Mouse (Mus musculus) liver, embryonic 14.5 days (tissue): ENCODE measurements at regions not wholly inside any gene's neighbourhood (a gene's known extent, or its start where the extent isn't known, plus 50 kb on each side); places are given as distances from the start of the nearest gene placed in this dataset.

Experiments
- ATAC-seq: fragments of 200-750 bp; cut with Nextera tagmentation; 2 replicates; pipeline ENCODE4 v1.8.0; 2017; ENCODE audit warnings: moderate number of reproducible peaks, mild to moderate bottlenecking, moderate library complexity; ENCODE audit not compliant: insufficient read depth
- DNase-seq, 3 experiments: peaks; one replicate each; pipeline ENCODE4 v3.0.0-alpha.2; 2012 to 2013; ENCODE audit warnings: low read depth in 3 of 3, low spot score in 3 of 3
- H3K27ac ChIP-seq: fragments of 300-500 bp; sonication (generic); 2 replicates; pipeline ENCODE4 v1.5.1; 2014; ENCODE audit warnings: moderate library complexity, mild to moderate bottlenecking, control low read depth, inconsistent platforms
- H3K27me3 ChIP-seq: fragments of 300-500 bp; sonication (generic); 2 replicates; pipeline ENCODE4 v1.6.1; 2014; ENCODE audit warnings: mild to moderate bottlenecking, low read length, moderate library complexity; ENCODE audit not compliant: control insufficient read depth, insufficient read depth
- H3K36me3 ChIP-seq: fragments of 300-500 bp; sonication (generic); replicated peaks from 2 replicates; pipeline ENCODE4 v1.6.1; 2014; ENCODE audit warnings: low read depth; ENCODE audit not compliant: control insufficient read depth, insufficient read depth
- H3K4me1 ChIP-seq, 2 experiments: fragments of 200-500 bp in 1 of 2; fragments of 300-500 bp in 1 of 2; sonication (generic) in 1 of 2; replicated peaks; 2 replicates each; pipeline ENCODE4 v1.6.1; 2012 to 2014; ENCODE audit warnings: antibody characterized with exemption in 1 of 2, inconsistent platforms in 1 of 2, low read length in 1 of 2; ENCODE audit not compliant: control insufficient read depth in 2 of 2, insufficient read depth in 2 of 2
- H3K4me2 ChIP-seq: fragments of 300-500 bp; sonication (generic); 2 replicates; pipeline ENCODE4 v1.6.1; 2014; ENCODE audit warnings: low read depth, mild to moderate bottlenecking, control low read depth, moderate library complexity
- H3K4me3 ChIP-seq, 2 experiments: fragments of 200-500 bp in 1 of 2; fragments of 300-500 bp in 1 of 2; sonication (generic) in 1 of 2; 2 replicates each; pipeline ENCODE4 v1.5.1; 2012 to 2014; ENCODE audit warnings: low read depth in 2 of 2, low read length in 2 of 2, mild to moderate bottlenecking in 2 of 2, control low read depth in 1 of 2, inconsistent platforms in 1 of 2, moderate library complexity in 1 of 2; ENCODE audit not compliant: insufficient read depth in 1 of 2
- H3K9ac ChIP-seq: fragments of 300-500 bp; sonication (generic); replicated peaks from 2 replicates; pipeline ENCODE4 v1.6.1; 2014; ENCODE audit warnings: mild to moderate bottlenecking, control low read depth, moderate library complexity
- H3K9me3 ChIP-seq: fragments of 300-500 bp; sonication (generic); 2 replicates; pipeline ENCODE4 v1.6.1; 2016; ENCODE audit warnings: low read length, mixed read lengths; ENCODE audit not compliant: control insufficient read depth
- CTCF ChIP-seq: IDR thresholded peaks from 2 replicates; pipeline ENCODE4 v1.5.1; 2016; ENCODE audit warnings: antibody characterized with exemption, low read depth, control low read depth
- EP300 ChIP-seq: IDR thresholded peaks from 2 replicates; pipeline ENCODE4 v1.6.1; 2016; ENCODE audit warnings: antibody characterized with exemption, low read depth
- WGBS: fragments of 180-500 bp; shearing (Covaris S2); extraction: QIAGEN DNeasy Blood & Tissue Kit; methylation state at CpG from one replicate; pipeline ENCODE4 v1.1.7; 2014; ENCODE audit not compliant: insufficient replicate concordance; 5-methylcytosine and 5-hydroxymethylcytosine counted together

DNA sequence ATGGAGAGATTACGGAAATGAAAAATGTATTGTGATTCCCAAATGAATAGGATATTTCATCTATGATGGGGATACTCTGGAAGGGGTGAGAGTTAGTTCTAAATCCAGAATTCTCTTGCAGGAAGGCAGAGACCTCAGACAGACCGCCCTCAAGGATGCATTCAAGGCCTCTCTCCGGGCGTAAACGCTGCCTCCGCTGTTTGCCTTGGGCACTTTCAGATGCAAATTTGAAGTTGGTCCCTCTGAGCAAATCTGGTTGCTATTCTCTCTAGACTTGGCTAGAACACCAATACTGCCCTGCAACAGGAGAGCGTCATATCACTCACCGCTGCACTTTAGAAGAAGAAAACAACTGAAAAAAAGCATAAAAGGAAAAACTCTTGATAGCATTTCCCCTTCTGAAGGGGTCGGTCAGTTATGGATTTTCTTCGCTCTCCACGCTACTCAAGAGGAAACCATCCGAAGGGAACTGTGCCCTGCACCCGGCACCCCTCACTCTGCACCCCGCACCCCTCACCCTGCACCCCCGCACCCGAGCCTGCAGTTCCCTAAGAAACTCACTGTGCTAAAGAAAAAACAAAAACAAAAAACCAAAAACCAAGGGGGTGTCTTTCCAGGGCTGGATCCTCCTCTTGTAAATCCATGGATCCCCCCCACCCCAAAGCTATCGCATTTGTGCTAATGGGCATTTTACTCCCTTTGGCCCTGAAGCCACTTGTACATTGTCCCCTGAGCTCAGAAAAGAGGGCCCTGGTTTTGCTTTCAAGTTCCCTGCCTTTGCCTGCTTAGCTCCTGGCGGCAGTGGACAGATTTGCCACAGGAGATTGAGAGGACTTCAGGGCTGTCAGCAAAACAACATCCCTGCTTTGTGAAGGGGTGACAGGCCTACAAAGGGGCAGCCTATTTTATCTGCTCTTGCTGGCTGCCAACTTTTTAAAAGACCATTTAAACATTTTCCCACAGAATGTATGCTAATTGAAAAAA is 99.9 kb upstream of the Mark1 start:
- no peaks in the 10 kb centered on the region for H3K9me3 ChIP-seq
- no peak overlapping the region for H3K9ac ChIP-seq
- no peak overlapping the region for H3K4me2 ChIP-seq
- no peaks in the 10 kb centered on the region for H3K4me1 ChIP-seq
- no peak overlapping the region for H3K27ac ChIP-seq
- TF ChIP-seq EP300 (no peak), CTCF (no peak)
- H3K36me3 ChIP-seq = no peaks in the 10 kb centered on the region
- DNase-seq (no peak), ATAC-seq (no peak)
- no peak overlapping the region for H3K4me3 ChIP-seq
- no peaks in the 10 kb centered on the region; the same call in 1 of the 2 replicates for H3K27me3 ChIP-seq
- 34% methylated on average over 18 of the region's 18 CpGs for WGBS

DNA sequence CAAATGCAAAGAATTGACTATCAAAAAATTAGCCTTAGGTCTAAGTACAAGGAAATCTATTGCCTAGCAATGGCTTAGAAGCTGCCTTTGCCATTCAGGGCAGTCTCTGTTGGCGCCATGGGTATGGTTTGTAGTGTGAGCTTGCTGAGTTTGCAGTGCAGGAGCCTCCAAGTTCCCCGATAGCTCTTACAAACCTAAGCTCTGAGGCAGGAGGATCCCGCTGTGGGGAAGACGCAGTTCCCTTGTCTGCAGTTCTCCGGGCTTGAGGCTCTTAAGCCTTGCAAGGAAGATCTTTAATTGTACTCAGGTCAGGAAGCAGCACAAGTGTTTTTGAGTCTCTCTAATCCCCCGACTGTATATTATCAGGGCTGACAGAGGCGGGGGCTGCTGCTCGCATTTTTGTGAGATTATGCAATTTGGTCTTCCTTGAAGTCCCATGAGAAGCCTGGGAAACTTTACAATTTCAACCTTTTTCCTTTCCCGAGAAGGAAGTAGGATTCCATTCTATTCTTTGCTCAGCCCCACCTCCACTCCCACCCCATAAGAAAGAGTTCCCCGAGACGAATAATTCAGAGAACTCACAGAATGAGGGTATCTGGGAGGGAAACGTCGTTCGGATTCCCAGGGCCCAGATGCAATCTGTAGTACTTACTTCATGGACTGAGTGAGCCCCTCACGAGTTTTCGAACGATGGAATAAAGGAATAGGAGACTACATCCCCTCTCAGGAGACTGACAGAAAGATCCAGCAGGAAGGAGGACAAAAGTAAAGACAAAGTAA is 99.0 kb upstream of the Mark1 start:
- 13% methylated on average over 17 of the region's 17 CpGs for WGBS
- no peak for TF ChIP-seq EP300
- TF ChIP-seq CTCF = no peak
- Histone ChIP-seq H3K36me3 (no peaks in the 10 kb centered on the region), H3K4me2 (no peak overlapping the region), H3K27ac (no peak overlapping the region), H3K4me1 (no peaks in the 10 kb centered on the region), H3K9me3 (no peaks in the 10 kb centered on the region), H3K4me3 (no peak overlapping the region), H3K9ac (no peak overlapping the region), H3K27me3 (no peaks in the 10 kb centered on the region; the same call in 1 of the 2 replicates)
- DNase-seq (no peak), ATAC-seq (no peak)

DNA sequence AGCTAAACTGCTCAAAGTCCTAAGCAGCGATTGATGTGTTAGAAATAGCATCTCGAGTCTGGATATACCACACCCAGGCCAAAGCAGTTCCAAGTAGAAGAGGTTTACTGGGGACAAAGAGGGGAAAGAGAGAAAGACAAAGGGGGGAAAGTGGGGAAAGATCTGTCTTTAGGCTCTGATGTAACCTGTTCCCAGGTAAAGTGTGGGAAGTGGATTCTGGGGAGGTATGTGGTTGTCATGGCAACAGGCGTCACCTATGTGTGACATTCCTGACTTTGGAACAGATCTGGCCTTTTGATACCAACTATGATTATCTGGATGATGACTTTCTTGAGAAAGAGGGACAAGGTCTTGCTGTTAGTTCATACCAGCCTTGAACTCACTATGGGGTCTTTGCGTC is 97.4 kb upstream of the Mark1 start:
- no peak overlapping the region for H3K4me2 ChIP-seq
- no peaks in the 10 kb centered on the region; the same call in 1 of the 2 replicates for H3K27me3 ChIP-seq
- no peak overlapping the region for H3K4me3 ChIP-seq
- no peaks in the 10 kb centered on the region for H3K4me1 ChIP-seq
- H3K36me3 ChIP-seq = no peaks in the 10 kb centered on the region
- 69% methylated on average over 4 of the region's 4 CpGs for WGBS
- no peak overlapping the region for H3K27ac ChIP-seq
- no peaks in the 10 kb centered on the region for H3K9me3 ChIP-seq
- ATAC-seq = no peak
- TF ChIP-seq CTCF = no peak
- TF ChIP-seq EP300 = no peak
- H3K9ac ChIP-seq = no peak overlapping the region
- DNase-seq = no peak

- Histone ChIP-seq H3K4me3 (no peak overlapping the region), H3K27ac (no peak overlapping the region), H3K36me3 (no peaks in the 10 kb centered on the region), H3K27me3 (no peaks in the 10 kb centered on the region), H3K9me3 (no peaks in the 10 kb centered on the region), H3K4me1 (no peaks in the 10 kb centered on the region), H3K4me2 (no peak overlapping the region), H3K9ac (no peak overlapping the region)
- TF ChIP-seq CTCF = no peak
- TF ChIP-seq EP300 = no peak
- ATAC-seq (no peak), DNase-seq (no peak)
- 64% methylated on average over 5 of the region's 5 CpGs for WGBS
Measured at GRCm38 (mm10) chr1:185092757-185093156, 93.4 kb upstream of the Mark1 start.
